Mouse (Mus musculus): ENCODE results near the gene Rasa3.

The Rasa3 gene

GRCm38 (mm10) chr8:13595861-13596260, 81.5 kb downstream of the Rasa3 start:
- TF ChIP-seq GATA4 (IDR thresholded peaks at IDR 0.05; ENCODE audit: insufficient replicate concordance, low read length) = no peak

- no peak for TF ChIP-seq GATA4 (IDR thresholded peaks at IDR 0.05; ENCODE audit: insufficient replicate concordance, low read length)
These were observed 82.5 kb downstream of the Rasa3 start for GRCm38 (mm10) chr8:13594884-13595323.

- TF ChIP-seq GATA4 (IDR thresholded peaks at IDR 0.05; ENCODE audit: insufficient replicate concordance, low read length) = no peak
These were observed 84.1 kb downstream of the Rasa3 start for GRCm38 (mm10) chr8:13593340-13593739.

GRCm38 (mm10) chr8:13591246-13591645, 86.2 kb downstream of the Rasa3 start:
- no peak for TF ChIP-seq GATA4 (IDR thresholded peaks at IDR 0.05; ENCODE audit: insufficient replicate concordance, low read length)

GRCm38 (mm10) chr8:13589071-13589470, 88.3 kb downstream of the Rasa3 start:
- no peak for TF ChIP-seq GATA4 (IDR thresholded peaks at IDR 0.05; ENCODE audit: insufficient replicate concordance, low read length)

GRCm38 (mm10) chr8:13584652-13585051, 92.8 kb downstream of the Rasa3 start:
- TF ChIP-seq GATA4 (IDR thresholded peaks at IDR 0.05; ENCODE audit: insufficient replicate concordance, low read length) = no peak

- TF ChIP-seq GATA4 (IDR thresholded peaks at IDR 0.05; ENCODE audit: insufficient replicate concordance, low read length) = no peak
These were observed 99.5 kb downstream of the Rasa3 start for GRCm38 (mm10) chr8:13577869-13578268.

- no peak for TF ChIP-seq GATA4 (IDR thresholded peaks at IDR 0.05; ENCODE audit: insufficient replicate concordance, low read length)
These were observed 105.4 kb downstream of the Rasa3 start for GRCm38 (mm10) chr8:13571999-13572398.

- no peak for TF ChIP-seq GATA4 (IDR thresholded peaks at IDR 0.05; ENCODE audit: insufficient replicate concordance, low read length)
These were observed 115.3 kb downstream of the Rasa3 start, which contains the start of gene 1700029H14Rik for GRCm38 (mm10) chr8:13562118-13562517. TSS of gene 1700029H14Rik (minus strand) at chr8:13562461.

GRCm38 (mm10) chr8:13557526-13557925, 119.9 kb downstream of the Rasa3 start:
- no peak for TF ChIP-seq GATA4 (IDR thresholded peaks at IDR 0.05; ENCODE audit: insufficient replicate concordance, low read length)

GRCm38 (mm10) chr8:13551574-13551830, 125.9 kb downstream of the Rasa3 start:
- no peak for TF ChIP-seq GATA4 (IDR thresholded peaks at IDR 0.05; ENCODE audit: insufficient replicate concordance, low read length)

- no peak for TF ChIP-seq GATA4 (IDR thresholded peaks at IDR 0.05; ENCODE audit: insufficient replicate concordance, low read length)
These were observed 126.5 kb downstream of the Rasa3 start for GRCm38 (mm10) chr8:13550718-13551573.

- TF ChIP-seq GATA4 (IDR thresholded peaks at IDR 0.05; ENCODE audit: insufficient replicate concordance, low read length) = no peak
These were observed 128.6 kb downstream of the Rasa3 start for GRCm38 (mm10) chr8:13548831-13549230.

- TF ChIP-seq GATA4 (IDR thresholded peaks at IDR 0.05; ENCODE audit: insufficient replicate concordance, low read length) = no peak
These were observed 129.2 kb downstream of the Rasa3 start for GRCm38 (mm10) chr8:13548235-13548634.

GRCm38 (mm10) chr8:13546421-13546820, 131.0 kb downstream of the Rasa3 start:
- no peak for TF ChIP-seq GATA4 (IDR thresholded peaks at IDR 0.05; ENCODE audit: insufficient replicate concordance, low read length)

GRCm38 (mm10) chr8:13541526-13541925, 135.9 kb downstream of the Rasa3 start:
- no peak for TF ChIP-seq GATA4 (IDR thresholded peaks at IDR 0.05; ENCODE audit: insufficient replicate concordance, low read length)

- TF ChIP-seq GATA4 (IDR thresholded peaks at IDR 0.05; ENCODE audit: insufficient replicate concordance, low read length) = no peak
These were observed 137.3 kb downstream of the Rasa3 start for GRCm38 (mm10) chr8:13540122-13540521.

Data from liver, adult (tissue).